Mouse (Mus musculus): ENCODE data around the gene Tfdp2. TPM values are rescaled to one million over a fixed set of nuclear protein-coding genes. Genes with fewer than 3 reads are reported as not detected.

Gene Tfdp2
- polyA plus RNA-seq (2015; fragmentation: Nextera tagmentation; extraction: Ambion mirVana) = 47.3 and 53.9 TPM in 2 replicates

DNA sequence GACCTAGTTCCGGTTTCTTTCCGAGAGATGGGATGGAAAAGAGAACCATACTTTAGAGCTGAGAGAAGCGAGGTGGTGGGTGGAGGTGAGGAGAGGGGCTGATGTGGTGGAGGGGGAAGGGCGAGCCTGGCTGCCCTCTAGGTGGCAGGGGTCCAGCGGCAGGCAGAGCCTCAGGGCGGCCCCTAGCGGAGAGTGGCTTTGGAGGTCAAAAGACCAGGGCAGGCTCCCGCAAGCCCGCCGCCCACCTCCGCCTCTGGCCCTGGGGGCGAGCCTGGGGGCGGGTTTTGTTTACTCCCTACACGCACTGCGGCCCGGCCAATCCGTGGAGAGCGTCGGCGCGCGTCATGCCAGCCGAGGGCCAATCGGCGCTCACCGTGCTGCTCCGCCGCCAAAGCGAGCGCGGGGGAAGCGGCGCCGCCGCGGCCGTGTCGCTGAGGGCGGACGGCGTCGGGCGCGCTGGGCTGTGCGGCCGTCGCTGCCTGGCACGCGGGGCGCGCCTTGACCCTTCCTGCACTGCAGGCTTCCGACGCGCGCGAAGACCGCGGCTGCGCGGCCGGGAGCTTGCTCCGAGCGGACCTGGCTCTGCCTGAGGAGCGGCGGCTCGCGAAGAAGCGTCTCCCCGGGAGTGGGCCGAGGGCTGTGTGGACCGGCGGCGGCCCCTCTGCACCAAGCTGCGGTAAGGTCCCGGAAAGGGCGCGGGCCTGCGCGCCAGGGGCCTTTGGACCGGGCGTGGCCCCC lies at the start of gene Tfdp2:
Gene Tfdp2 (plus strand): TSS at position 391 of the 738 bp plus-strand sequence.
- ATAC-seq = peak; percentile 98

GRCm38 (mm10) chr9:96152801-96153200 lies 43.3 kb upstream of the Tfdp2 start:
- Histone ChIP-seq H3K4me3 (ENCODE audit: low read depth, low read length) (no peak overlapping the region), H3K9ac (replicated peaks; ENCODE audit: low read depth) (no peak overlapping the region), H3K36me3 (ENCODE audit: insufficient read depth, low read length) (no peaks in the 10 kb centered on the region), H3K27me3 (replicated peaks; ENCODE audit: insufficient read depth, low read length) (no peaks in the 10 kb centered on the region), H3K4me2 (replicated peaks; ENCODE audit: low read depth, low read length) (no peak overlapping the region), H3K27ac (ENCODE audit: low read length) (no peak overlapping the region), H3K4me1 (ENCODE audit: insufficient read depth, low read depth, low read length) (no peaks in the 10 kb centered on the region), H3K9me3 (ENCODE audit: low read length) (no peaks in the 10 kb centered on the region)
- no peak for ATAC-seq
- DNase-seq (ENCODE audit: low spot score) = no peak
- no peak for TF ChIP-seq EP300 (IDR thresholded peaks at IDR 0.05)
- TF ChIP-seq CTCF (IDR thresholded peaks at IDR 0.05) = no peak
- WGBS = 88% methylated on average over 7 of the region's 7 CpGs

More for the DNA sequence above, at the start of gene Tfdp2:
- Histone ChIP-seq H3K4me2 (replicated peaks; ENCODE audit: low read depth, low read length) (peak within 1 kb of the TSS; percentile 97), H3K36me3 (ENCODE audit: insufficient read depth, low read length) (no peaks in the 10 kb centered on the region), H3K4me1 (ENCODE audit: insufficient read depth, low read depth, low read length) (peaks cover 3% of the 10 kb centered on the region; the same call in 1 of the 2 replicates), H3K9ac (replicated peaks; ENCODE audit: low read depth) (peak within 1 kb of the TSS; percentile 73), H3K9me3 (ENCODE audit: low read length) (no peaks in the 10 kb centered on the region), H3K27ac (ENCODE audit: low read length) (peak within 1 kb of the TSS; percentile 96), H3K4me3 (ENCODE audit: low read depth, low read length) (peak within 1 kb of the TSS; percentile 73), H3K27me3 (replicated peaks; ENCODE audit: insufficient read depth, low read length) (no peaks in the 10 kb centered on the region)
- TF ChIP-seq CTCF (IDR thresholded peaks at IDR 0.05) (peak; percentile 72), EP300 (IDR thresholded peaks at IDR 0.05) (no peak)
- WGBS = 0% methylated on average over 57 of the region's 81 CpGs
- peak; percentile 96 for DNase-seq (ENCODE audit: low spot score)

- H3K9me3 ChIP-seq (ENCODE audit: low read length) = no peaks in the 10 kb centered on the region
- TF ChIP-seq EP300 (IDR thresholded peaks at IDR 0.05) (no peak), CTCF (IDR thresholded peaks at IDR 0.05) (no peak)
- ATAC-seq = no peak
- no peak overlapping the region for H3K27ac ChIP-seq (ENCODE audit: low read length)
- WGBS = 33% methylated on average over 4 of the region's 4 CpGs
- no peaks in the 10 kb centered on the region for H3K4me1 ChIP-seq (ENCODE audit: insufficient read depth, low read depth, low read length)
- no peak overlapping the region for H3K9ac ChIP-seq (replicated peaks; ENCODE audit: low read depth)
- no peak for DNase-seq (ENCODE audit: low spot score)
- H3K36me3 ChIP-seq (ENCODE audit: insufficient read depth, low read length) = no peaks in the 10 kb centered on the region
- H3K4me3 ChIP-seq (ENCODE audit: low read depth, low read length) = no peak overlapping the region
- no peaks in the 10 kb centered on the region for H3K27me3 ChIP-seq (replicated peaks; ENCODE audit: insufficient read depth, low read length)
- no peak overlapping the region for H3K4me2 ChIP-seq (replicated peaks; ENCODE audit: low read depth, low read length)
Observed at GRCm38 (mm10) chr9:96158431-96158830, 37.6 kb upstream of the Tfdp2 start.

GRCm38 (mm10) chr9:96159047-96159446 lies 37.0 kb upstream of the Tfdp2 start:
- ATAC-seq = no peak

GRCm38 (mm10) chr9:96160767-96161166 lies 35.3 kb upstream of the Tfdp2 start:
- H3K4me1 ChIP-seq (ENCODE audit: insufficient read depth, low read depth, low read length) = no peaks in the 10 kb centered on the region
- no peak for ATAC-seq
- no peaks in the 10 kb centered on the region for H3K9me3 ChIP-seq (ENCODE audit: low read length)
- H3K36me3 ChIP-seq (ENCODE audit: insufficient read depth, low read length) = no peaks in the 10 kb centered on the region
- no peak overlapping the region for H3K4me2 ChIP-seq (replicated peaks; ENCODE audit: low read depth, low read length)
- WGBS = 71% methylated on average over 3 of the region's 3 CpGs
- no peaks in the 10 kb centered on the region for H3K27me3 ChIP-seq (replicated peaks; ENCODE audit: insufficient read depth, low read length)
- no peak overlapping the region for H3K9ac ChIP-seq (replicated peaks; ENCODE audit: low read depth)
- H3K27ac ChIP-seq (ENCODE audit: low read length) = no peak overlapping the region
- no peak for DNase-seq (ENCODE audit: low spot score)
- no peak overlapping the region for H3K4me3 ChIP-seq (ENCODE audit: low read depth, low read length)
- TF ChIP-seq CTCF (IDR thresholded peaks at IDR 0.05) (no peak), EP300 (IDR thresholded peaks at IDR 0.05) (no peak)

More at GRCm38 (mm10) chr9:96159047-96159446, 37.0 kb upstream of the Tfdp2 start:
- TF ChIP-seq EP300 (IDR thresholded peaks at IDR 0.05) (no peak), CTCF (IDR thresholded peaks at IDR 0.05) (no peak)
- Histone ChIP-seq H3K4me1 (ENCODE audit: insufficient read depth, low read depth, low read length) (no peaks in the 10 kb centered on the region), H3K4me3 (ENCODE audit: low read depth, low read length) (no peak overlapping the region), H3K36me3 (ENCODE audit: insufficient read depth, low read length) (no peaks in the 10 kb centered on the region), H3K9ac (replicated peaks; ENCODE audit: low read depth) (no peak overlapping the region), H3K4me2 (replicated peaks; ENCODE audit: low read depth, low read length) (no peak overlapping the region), H3K27me3 (replicated peaks; ENCODE audit: insufficient read depth, low read length) (no peaks in the 10 kb centered on the region), H3K9me3 (ENCODE audit: low read length) (no peaks in the 10 kb centered on the region), H3K27ac (ENCODE audit: low read length) (no peak overlapping the region)
- no peak for DNase-seq (ENCODE audit: low spot score)
- WGBS = 73% methylated on average over 3 of the region's 3 CpGs

- WGBS = 80% methylated on average over 5 of the region's 5 CpGs
- Histone ChIP-seq H3K4me2 (replicated peaks; ENCODE audit: low read depth, low read length) (no peak overlapping the region), H3K4me3 (ENCODE audit: low read depth, low read length) (no peak overlapping the region), H3K9ac (replicated peaks; ENCODE audit: low read depth) (no peak overlapping the region), H3K36me3 (ENCODE audit: insufficient read depth, low read length) (no peaks in the 10 kb centered on the region), H3K4me1 (ENCODE audit: insufficient read depth, low read depth, low read length) (no peaks in the 10 kb centered on the region), H3K27ac (ENCODE audit: low read length) (no peak overlapping the region), H3K9me3 (ENCODE audit: low read length) (no peaks in the 10 kb centered on the region), H3K27me3 (replicated peaks; ENCODE audit: insufficient read depth, low read length) (no peaks in the 10 kb centered on the region)
- ATAC-seq (no peak), DNase-seq (ENCODE audit: low spot score) (no peak)
- TF ChIP-seq EP300 (IDR thresholded peaks at IDR 0.05) (no peak), CTCF (IDR thresholded peaks at IDR 0.05) (no peak)
Observed at GRCm38 (mm10) chr9:96162421-96162820, 33.7 kb upstream of the Tfdp2 start.
